Mouse (Mus musculus): ENCODE measurements around the gene Myl12a.

DNA sequence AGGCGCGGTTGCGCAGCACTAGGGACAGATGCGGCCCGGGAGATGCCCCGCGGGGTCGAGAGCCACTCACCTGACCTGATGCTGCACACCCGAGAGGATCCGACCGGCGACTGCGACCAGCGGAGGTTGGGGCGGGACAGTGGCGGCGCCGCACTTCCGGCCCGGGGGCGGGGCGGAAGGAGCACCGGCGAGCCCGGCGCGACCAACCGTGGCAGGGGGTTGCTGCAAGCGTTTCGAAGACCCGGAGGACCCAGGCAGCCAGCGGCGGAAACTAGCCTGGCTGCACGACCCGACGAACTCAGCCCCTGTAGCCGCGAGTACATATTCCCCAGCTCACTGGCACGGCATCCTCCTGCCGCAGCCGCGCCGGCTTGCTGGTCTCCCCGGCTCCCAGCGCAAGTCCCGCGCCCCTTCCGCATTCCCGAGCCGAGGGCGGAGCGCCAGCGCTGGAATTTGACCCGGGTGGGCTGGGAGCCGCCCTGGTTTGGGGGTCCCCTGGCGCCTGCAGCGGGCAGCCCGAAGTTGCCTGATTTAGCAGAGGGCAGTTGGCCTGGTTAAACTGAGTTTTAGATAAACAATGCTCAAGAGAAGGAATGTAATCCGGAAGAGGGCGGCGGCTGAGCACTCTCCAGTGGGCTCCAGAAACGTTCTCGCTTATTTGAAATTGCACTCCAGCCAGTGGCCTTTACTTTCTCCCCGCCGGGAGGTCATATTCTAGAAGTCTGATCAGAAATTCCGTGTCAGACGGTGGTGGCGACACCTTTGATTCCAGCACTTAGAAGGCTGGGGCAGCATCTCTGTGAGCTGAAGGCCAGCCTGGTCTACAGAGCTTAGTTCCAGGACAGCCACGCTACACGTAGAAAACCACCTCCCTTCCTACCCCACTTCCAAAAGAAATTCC, 12.0 kb downstream of the Myl12a start:
- TF ChIP-seq CTCF (IDR thresholded peaks at IDR 0.05; ENCODE audit: control insufficient read depth, insufficient read depth, low read length): no peak
- TF ChIP-seq POLR2A (IDR thresholded peaks at IDR 0.05; ENCODE audit: borderline replicate concordance, control insufficient read depth, low read depth, low read length): peak; percentile 87

Measured in bone marrow, adult 2 months (tissue).